Mouse (Mus musculus) spleen, embryonic (tissue): ENCODE data around the gene Plek2.
"Not testable (repeated sequence)": the region's sequence is repeated elsewhere in the genome, so short reads cannot be mapped to it uniquely, and the experiment has no call there.

ENCODE experiments used
- CTCF ChIA-PET: fragments of 350-600 bp; sonication (Branson Sonifier 250); formaldehyde crosslinking; loops from one replicate; lab custom pipeline; 2022; lab: Charles Lee

Gene Plek2

DNA sequence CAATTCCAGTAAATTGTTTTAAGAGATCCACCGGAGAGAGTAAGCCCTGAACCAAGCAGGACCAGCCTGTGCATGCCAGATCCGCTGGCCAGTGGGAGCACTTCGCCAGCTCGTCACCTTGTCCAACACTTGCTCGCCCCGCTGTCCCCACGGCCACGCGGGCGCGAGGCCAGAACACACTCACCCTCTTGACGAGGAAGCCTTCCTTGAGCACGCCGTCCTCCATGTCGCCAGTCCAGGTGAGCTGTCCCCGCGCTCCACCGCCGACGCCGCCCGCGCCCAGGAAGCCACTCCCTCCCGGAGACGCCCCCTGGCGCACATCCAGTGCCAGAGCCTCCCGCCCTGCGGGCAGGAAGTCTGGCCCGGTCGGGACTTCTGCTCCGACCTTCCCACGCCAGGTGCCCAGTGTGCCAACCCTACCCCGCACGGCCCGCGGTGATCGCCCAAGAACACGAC lies at the start of gene Plek2:
TSS of gene Plek2 (minus strand) at position 258 of the 456 bp plus-strand sequence.
- CTCF ChIA-PET, result no interaction called here

DNA sequence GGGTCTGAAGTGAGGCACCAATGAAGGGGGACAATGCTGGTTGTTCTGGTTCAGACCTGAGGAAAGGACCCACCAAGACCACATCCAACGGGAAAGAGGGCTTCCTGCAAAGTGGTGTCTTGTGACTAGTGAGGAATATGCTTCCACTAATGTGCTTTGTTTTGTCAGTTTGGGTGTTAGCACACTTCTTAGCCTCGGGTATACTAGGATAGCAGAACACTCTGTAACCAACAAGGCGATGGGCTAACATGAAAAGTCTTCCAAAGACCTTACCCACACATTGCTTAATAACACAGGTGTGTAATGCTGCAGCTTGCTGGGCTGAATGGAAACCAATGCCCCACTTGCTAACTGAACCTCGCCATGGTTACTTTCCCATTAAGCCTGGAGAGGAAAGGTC lies 49.6 kb upstream of the Plek2 start:
- CTCF ChIA-PET, result interaction anchor here (0.5 kb wide), 1 partner anchor 1668 kb away, joined by 8 read pairs; no protein-coding TSS in a partner anchor

GRCm38 (mm10) chr12:78952484-78952883 lies 45.7 kb upstream of the Plek2 start:
- CTCF ChIA-PET, result interaction anchor here (0.6 kb wide), 1 partner anchor 71 kb away, joined by 3 read pairs; no protein-coding TSS in a partner anchor

DNA sequence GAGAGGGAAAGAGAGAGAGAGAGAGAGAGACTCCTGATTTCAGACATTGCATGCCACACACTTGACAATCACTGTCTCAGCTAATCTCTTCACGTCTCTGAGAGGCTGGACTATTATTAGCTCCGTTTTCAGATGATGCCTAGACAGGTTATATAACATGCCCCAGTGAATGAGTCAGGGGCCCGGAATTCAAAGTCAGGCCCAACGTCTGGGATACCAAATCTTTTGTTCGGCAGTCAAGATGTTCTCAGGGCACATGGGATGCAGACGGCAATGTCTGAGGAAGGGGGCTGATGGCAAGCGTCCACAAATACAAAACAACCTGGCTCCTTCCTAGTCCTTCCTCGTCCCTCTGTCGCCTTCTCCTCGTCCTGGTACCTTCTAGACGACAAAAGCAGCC lies 45.3 kb upstream of the Plek2 start:
- CTCF ChIA-PET, result no interaction called here

DNA sequence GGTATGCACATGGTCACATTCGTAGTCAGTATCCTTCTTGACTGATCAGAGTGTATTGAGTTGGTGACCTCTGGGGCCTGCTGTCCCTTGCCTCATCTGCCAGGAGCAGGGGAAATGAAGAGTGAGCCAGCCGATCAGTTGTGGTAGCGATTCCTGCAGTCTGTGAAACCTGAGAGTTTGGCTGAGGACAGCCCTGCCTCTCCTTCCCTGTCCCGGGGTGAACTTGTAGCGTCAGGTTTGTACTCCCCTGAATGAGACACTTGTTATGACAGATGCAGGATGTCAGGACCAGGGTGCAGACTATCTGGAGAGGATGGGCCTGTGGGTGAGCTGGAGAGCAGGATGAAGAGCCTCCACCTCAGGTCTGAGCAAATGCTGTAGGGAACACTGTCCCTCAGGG lies 40.9 kb upstream of the Plek2 start:
- CTCF ChIA-PET, result no interaction called here

DNA sequence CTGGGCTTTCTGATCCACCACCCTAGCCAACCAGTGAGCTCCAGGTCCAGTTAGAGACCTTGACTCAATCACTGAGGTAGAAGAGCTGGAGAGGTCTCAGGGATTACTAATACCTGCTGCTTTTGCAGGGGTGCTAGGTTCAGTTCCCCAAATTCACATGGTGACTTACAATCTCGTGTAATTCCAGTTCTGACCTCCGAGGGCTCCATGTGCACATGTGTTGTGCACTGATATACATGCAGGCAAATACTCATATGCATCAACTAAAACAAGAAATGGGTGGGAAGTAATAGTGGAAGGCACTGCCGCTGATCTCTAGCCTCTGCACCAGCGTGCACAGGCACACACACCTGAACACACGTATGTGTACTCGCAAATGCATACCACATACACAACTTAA lies 40.4 kb upstream of the Plek2 start:
- CTCF ChIA-PET, result no interaction called here

- CTCF ChIA-PET, result no interaction called here
Measured at GRCm38 (mm10) chr12:78942931-78943330, 36.2 kb upstream of the Plek2 start.

- CTCF ChIA-PET, result no interaction called here
Measured at GRCm38 (mm10) chr12:78940081-78940480, 33.3 kb upstream of the Plek2 start.

DNA sequence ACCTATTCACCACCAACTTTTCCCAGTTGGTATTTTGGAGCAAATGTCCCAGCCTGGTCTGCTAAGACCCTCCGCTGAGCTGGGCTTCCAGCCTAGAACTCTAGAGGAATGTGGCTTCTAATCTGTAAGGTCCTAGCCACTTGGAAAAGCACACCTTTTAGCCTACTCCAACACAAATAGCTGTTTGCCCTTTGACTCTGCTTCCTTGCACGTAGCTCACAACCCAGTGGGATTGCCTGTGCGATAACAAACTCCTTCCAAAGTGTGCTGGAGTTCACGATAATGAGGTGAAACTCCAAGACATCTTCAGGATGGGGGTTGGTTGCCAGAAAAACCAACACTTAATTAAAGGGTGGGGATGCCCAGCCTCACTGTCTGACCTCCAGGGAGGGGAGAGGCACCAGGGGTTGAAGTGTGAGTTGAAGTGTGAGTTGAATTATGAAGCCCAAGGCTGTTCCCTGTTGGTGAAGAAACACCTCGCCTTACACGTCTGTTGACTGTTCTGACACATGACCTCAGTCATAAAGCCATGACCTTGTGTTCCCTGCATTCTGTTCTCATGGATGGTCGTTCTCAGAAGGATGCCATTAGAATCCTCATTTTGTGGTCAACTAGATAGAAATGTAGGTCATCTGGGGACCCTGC lies 32.8 kb upstream of the Plek2 start:
- CTCF ChIA-PET, result no interaction called here

GRCm38 (mm10) chr12:78936494-78936893 lies 29.7 kb upstream of the Plek2 start:
- CTCF ChIA-PET, result no interaction called here

- CTCF ChIA-PET, result interaction anchor here (1.1 kb wide), 1 partner anchor 11 kb away, joined by 5 read pairs; no protein-coding TSS in a partner anchor
Measured at GRCm38 (mm10) chr12:78929900-78930299, 23.1 kb upstream of the Plek2 start.

DNA sequence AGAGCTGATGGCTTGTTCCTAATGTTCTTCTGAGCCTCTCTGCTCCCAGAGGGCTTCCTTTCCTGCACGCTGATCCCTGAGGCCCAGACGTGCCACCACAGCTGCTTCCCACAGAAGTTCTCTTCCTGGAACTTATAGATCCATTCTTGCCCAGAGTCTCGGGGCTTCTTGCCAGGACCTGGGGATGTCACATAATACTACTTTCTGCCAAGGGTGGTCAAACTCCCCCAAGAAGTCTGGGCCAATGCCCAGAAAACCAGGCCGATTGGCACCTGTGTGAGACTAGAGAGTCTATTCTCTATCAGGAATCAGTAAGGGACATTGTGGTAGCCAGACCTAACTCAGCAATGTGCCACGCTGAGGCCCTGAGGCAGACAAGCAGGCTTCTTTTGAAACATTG lies 20.5 kb upstream of the Plek2 start:
- CTCF ChIA-PET, result no interaction called here

DNA sequence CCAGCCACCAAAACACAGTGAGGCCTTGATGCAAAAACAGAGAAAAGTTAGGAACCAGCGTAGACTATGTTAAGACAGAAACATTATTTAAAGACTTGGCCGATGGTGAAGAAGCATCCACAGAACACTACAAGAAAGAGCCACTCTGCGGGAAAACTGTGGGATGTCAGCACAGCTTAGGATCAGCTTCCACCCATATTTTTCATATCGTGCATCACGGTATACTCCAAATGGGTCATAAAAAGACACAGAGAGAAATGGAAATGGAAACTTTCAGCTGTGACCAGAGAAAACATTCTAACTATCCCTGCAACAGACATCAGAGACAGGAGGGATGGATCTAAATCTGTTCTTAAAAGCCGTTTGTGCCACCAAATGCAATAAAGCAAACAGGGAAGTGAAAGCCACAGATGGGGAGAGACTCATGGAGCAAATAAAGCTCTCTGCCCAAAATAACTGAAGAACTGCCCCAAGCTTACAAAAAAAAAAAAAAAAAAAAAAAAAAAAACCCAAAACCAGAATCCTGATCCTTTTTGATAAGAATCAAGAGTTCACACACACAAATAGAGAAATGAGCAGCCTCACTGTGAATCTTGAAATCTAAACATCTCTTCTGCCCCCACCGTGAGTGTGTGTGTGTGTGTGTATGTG lies 16.9 kb upstream of the Plek2 start:
- CTCF ChIA-PET, result interaction anchor here (0.8 kb wide), 1 partner anchor 75 kb away, joined by 3 read pairs; no protein-coding TSS in a partner anchor

- CTCF ChIA-PET, result not testable (repeated sequence)
Measured at GRCm38 (mm10) chr12:78922977-78923376, 16.2 kb upstream of the Plek2 start.

DNA sequence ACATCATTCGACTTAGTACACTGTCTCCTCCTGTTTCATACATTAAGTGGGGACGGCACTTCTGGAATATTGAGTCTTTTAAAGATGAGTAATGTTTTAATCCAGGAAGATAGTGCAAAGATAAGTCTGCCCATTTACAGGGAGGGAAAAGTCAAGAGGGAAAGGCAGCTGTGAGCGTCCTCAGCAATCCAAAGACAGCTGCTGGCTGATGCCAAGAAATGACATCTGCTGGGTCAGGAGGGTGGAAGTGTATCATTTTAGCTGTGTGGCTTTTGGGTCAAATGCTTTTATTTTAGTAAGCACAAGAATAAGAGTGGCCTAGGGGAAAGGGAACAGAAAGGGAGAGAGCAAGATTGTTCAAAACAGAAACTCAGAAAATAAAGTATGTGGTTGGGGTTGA lies 15.3 kb upstream of the Plek2 start:
- CTCF ChIA-PET, result no interaction called here

DNA sequence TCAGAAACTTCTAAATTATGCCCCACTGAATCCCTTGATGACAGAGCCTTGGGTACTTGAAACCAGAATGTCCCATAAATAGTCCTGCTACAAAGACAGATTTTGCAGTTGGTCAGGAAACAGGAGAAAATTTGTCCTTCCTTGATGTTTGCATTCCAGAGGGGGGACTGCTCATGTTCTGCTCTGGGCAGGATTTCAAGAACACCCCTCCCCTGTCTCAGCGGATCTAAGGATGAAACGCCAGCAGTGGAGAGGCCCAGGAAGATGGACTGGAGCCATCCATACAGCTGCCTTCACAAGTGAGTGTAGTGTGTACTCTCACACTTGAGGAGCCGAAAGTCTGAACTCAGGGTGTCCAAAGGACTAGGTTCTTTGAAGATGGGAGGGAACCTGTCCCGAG lies 14.7 kb upstream of the Plek2 start:
- CTCF ChIA-PET, result no interaction called here

- CTCF ChIA-PET, result interaction anchor here (0.8 to 3.7 kb wide), 6 partner anchors 11 to 342 kb away, joined by 3 to 35 read pairs (median 5); partner anchors contain the start of gene Pigh
Measured at GRCm38 (mm10) chr12:78919079-78919712, 12.4 kb upstream of the Plek2 start.

- CTCF ChIA-PET, result interaction anchor here (0.6 to 3.7 kb wide), 11 partner anchors 11 to 1171 kb away, joined by 3 to 35 read pairs (median 5); partner anchors contain the start of genes Arg2 and Pigh
Measured at GRCm38 (mm10) chr12:78918227-78919078, 11.7 kb upstream of the Plek2 start.

GRCm38 (mm10) chr12:78916278-78916677 lies 9.5 kb upstream of the Plek2 start:
- CTCF ChIA-PET, result interaction anchor here (0.5 to 3.7 kb wide), 4 partner anchors 175 to 426 kb away, joined by 3 to 35 read pairs (median 3); partner anchors contain the start of gene Pigh

DNA sequence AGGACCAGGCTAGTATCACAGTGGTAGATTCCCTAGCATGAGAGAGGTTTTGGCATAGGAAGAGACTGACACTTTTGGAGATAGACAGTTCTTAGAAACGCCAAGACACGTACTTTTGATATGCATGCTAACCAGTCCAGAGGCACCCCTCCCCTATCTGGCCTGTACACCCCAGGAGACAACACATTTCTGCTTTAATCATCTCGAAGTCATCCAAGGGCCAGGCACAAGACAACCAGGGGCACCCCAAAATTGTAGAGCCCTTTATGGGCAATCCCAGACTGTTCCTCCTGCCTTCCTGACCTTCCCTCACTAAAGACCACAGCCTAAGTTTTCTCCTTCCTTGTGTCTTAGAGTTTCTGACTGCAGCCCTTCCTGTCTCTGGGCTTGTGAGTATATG lies 8.8 kb upstream of the Plek2 start:
- CTCF ChIA-PET, result interaction anchor here (0.9 kb wide), 1 partner anchor 175 kb away, joined by 3 read pairs; no protein-coding TSS in a partner anchor

DNA sequence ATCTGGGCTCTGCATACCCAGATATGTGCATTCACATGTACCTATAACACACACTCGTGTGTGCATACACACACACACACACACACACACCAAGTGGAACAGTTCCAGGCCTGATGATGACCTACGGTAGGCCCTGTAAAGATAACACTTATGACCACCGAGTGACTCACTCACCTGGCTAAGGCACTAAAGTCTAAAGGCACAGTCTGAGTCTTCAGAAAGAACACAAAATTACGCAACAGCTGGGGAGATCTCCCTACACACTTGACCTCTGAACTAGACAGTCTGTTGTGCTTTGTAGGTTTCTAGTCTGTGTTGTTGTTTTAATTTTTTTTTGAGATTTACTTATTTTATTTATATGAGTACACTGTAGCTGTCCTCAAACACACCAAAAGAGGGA lies 7.7 kb upstream of the Plek2 start:
- CTCF ChIA-PET, result interaction anchor here (0.6 kb wide), 1 partner anchor 401 kb away, joined by 3 read pairs; no protein-coding TSS in a partner anchor
